Mouse (Mus musculus) neural tube, embryonic 12.5 days (tissue): ENCODE measurements around the gene Bahcc1. TPM values are rescaled to one million over a fixed set of nuclear protein-coding genes. Genes with fewer than 3 reads are reported as not detected.

Source experiments
- ATAC-seq: fragments of 200-750 bp; cut with Nextera tagmentation; 2 replicates; pipeline ENCODE4 v1.8.0; 2017; ENCODE audit warnings: low read depth, mild to moderate bottlenecking, moderate TSS enrichment, moderate library complexity; ENCODE audit not compliant: low FRiP score
- H3K27ac ChIP-seq: fragments of 300-500 bp; sonication (generic); 2 replicates; pipeline ENCODE4 v1.5.1; 2016
- H3K27me3 ChIP-seq: fragments of 300-500 bp; sonication (generic); replicated peaks from 2 replicates; pipeline ENCODE4 v1.6.1; 2016; ENCODE audit warnings: mild to moderate bottlenecking
- H3K36me3 ChIP-seq: fragments of 300-500 bp; sonication (generic); 2 replicates; pipeline ENCODE4 v1.6.1; 2016; ENCODE audit warnings: mild to moderate bottlenecking
- H3K4me1 ChIP-seq: fragments of 300-500 bp; sonication (generic); 2 replicates; pipeline ENCODE4 v1.6.1; 2016
- H3K4me2 ChIP-seq: fragments of 300-500 bp; sonication (generic); replicated peaks from 2 replicates; pipeline ENCODE4 v1.6.1; 2016; ENCODE audit warnings: mild to moderate bottlenecking
- H3K4me3 ChIP-seq: fragments of 300-500 bp; sonication (generic); 2 replicates; pipeline ENCODE4 v1.5.1; 2016
- H3K9ac ChIP-seq: fragments of 300-500 bp; sonication (generic); 2 replicates; pipeline ENCODE4 v1.6.1; 2016; ENCODE audit warnings: mild to moderate bottlenecking
- H3K9me3 ChIP-seq: fragments of 300-500 bp; sonication (generic); 2 replicates; pipeline ENCODE4 v1.6.1; 2016; ENCODE audit warnings: mild to moderate bottlenecking
- WGBS: fragments of 180-500 bp; shearing (Covaris S2); methylation state at CpG from one replicate; pipeline ENCODE4 v1.1.7; 2016; 5-methylcytosine and 5-hydroxymethylcytosine counted together
- polyA plus RNA-seq: library from polyadenylated mRNA; unstranded; fragments of >200 nt; fragmentation: Nextera tagmentation; extraction: Ambion mirVana; gene quantifications from 2 replicates; pipeline ENCODE4 v1.2.1, GENCODE M21; 2016

Gene Bahcc1
- polyA plus RNA-seq, 1 experiment from 2014 or later = 21.6 TPM

GRCm38 (mm10) chr11:120225256-120226195 is 7.2 kb upstream of the Bahcc1 start:
- ATAC-seq = peak; percentile 49
- Histone ChIP-seq H3K4me3 (peak overlapping the region; percentile 15), H3K27me3 (no peaks in the 10 kb centered on the region), H3K27ac (peak overlapping the region; percentile 89), H3K9ac (peak overlapping the region; percentile 60), H3K4me1 (peaks cover 83% of the 10 kb centered on the region), H3K9me3 (no peaks in the 10 kb centered on the region), H3K4me2 (peak overlapping the region; percentile 78), H3K36me3 (no peaks in the 10 kb centered on the region)
- WGBS = 4% methylated on average over 36 of the region's 36 CpGs

- Histone ChIP-seq H3K9me3 (no peaks in the 10 kb centered on the region), H3K4me3 (no peak overlapping the region), H3K36me3 (no peaks in the 10 kb centered on the region), H3K4me1 (peaks cover 74% of the 10 kb centered on the region), H3K4me2 (peak overlapping the region; percentile 78), H3K27me3 (no peaks in the 10 kb centered on the region), H3K27ac (peak overlapping the region; percentile 53; the same call in 1 of the 2 replicates), H3K9ac (peak overlapping the region; percentile 100)
- WGBS = 67% methylated on average over 12 of the region's 12 CpGs
- no peak for ATAC-seq
These were observed 6.1 kb upstream of the Bahcc1 start for GRCm38 (mm10) chr11:120226421-120227280.

- no peaks in the 10 kb centered on the region for H3K9me3 ChIP-seq
- peak overlapping the region; percentile 5; the same call in 1 of the 2 replicates for H3K4me3 ChIP-seq
- H3K27me3 ChIP-seq = no peaks in the 10 kb centered on the region
- H3K4me1 ChIP-seq = peaks cover 82% of the 10 kb centered on the region
- H3K4me2 ChIP-seq = peak overlapping the region; percentile 78
- 29% methylated on average over 8 of the region's 8 CpGs for WGBS
- H3K36me3 ChIP-seq = no peaks in the 10 kb centered on the region
- H3K9ac ChIP-seq = peak overlapping the region; percentile 100
- no peak for ATAC-seq
- peak overlapping the region; percentile 75; the same call in 1 of the 2 replicates for H3K27ac ChIP-seq
These were observed 5.1 kb upstream of the Bahcc1 start for GRCm38 (mm10) chr11:120227571-120228051.

GRCm38 (mm10) chr11:120228116-120228890 is 4.4 kb upstream of the Bahcc1 start:
- no peaks in the 10 kb centered on the region for H3K27me3 ChIP-seq
- H3K4me2 ChIP-seq = peak overlapping the region; percentile 78
- WGBS = 45% methylated on average over 9 of the region's 9 CpGs
- H3K4me1 ChIP-seq = peaks cover 76% of the 10 kb centered on the region
- no peak for ATAC-seq
- peak overlapping the region; percentile 91 for H3K4me3 ChIP-seq
- no peaks in the 10 kb centered on the region for H3K36me3 ChIP-seq
- H3K27ac ChIP-seq = peak overlapping the region; percentile 75
- H3K9me3 ChIP-seq = no peaks in the 10 kb centered on the region
- H3K9ac ChIP-seq = peak overlapping the region; percentile 100

GRCm38 (mm10) chr11:120228911-120229437 is 3.8 kb upstream of the Bahcc1 start:
- H3K36me3 ChIP-seq = no peaks in the 10 kb centered on the region
- H3K4me3 ChIP-seq = peak overlapping the region; percentile 91
- peaks cover 70% of the 10 kb centered on the region for H3K4me1 ChIP-seq
- WGBS = 12% methylated on average over 7 of the region's 7 CpGs
- H3K27me3 ChIP-seq = no peaks in the 10 kb centered on the region
- H3K9ac ChIP-seq = peak overlapping the region; percentile 100
- H3K27ac ChIP-seq = peak overlapping the region; percentile 75
- peak overlapping the region; percentile 78 for H3K4me2 ChIP-seq
- ATAC-seq = no peak
- H3K9me3 ChIP-seq = no peaks in the 10 kb centered on the region

GRCm38 (mm10) chr11:120229861-120230751 is 2.6 kb upstream of the Bahcc1 start:
- Histone ChIP-seq H3K9me3 (no peaks in the 10 kb centered on the region), H3K4me1 (peaks cover 58% of the 10 kb centered on the region), H3K9ac (peak overlapping the region; percentile 100), H3K4me2 (peak overlapping the region; percentile 78), H3K4me3 (peak overlapping the region; percentile 91), H3K27me3 (no peaks in the 10 kb centered on the region), H3K27ac (peak overlapping the region; percentile 75), H3K36me3 (no peaks in the 10 kb centered on the region)
- no peak for ATAC-seq
- WGBS = 1% methylated on average over 42 of the region's 42 CpGs

- peaks cover 50% of the 10 kb centered on the region for H3K4me1 ChIP-seq
These were observed 1.8 kb upstream of the Bahcc1 start for GRCm38 (mm10) chr11:120230841-120231370.

GRCm38 (mm10) chr11:120231379-120231778 is 1.4 kb upstream of the Bahcc1 start:
- no peaks in the 10 kb centered on the region for H3K9me3 ChIP-seq
- H3K27ac ChIP-seq = peak overlapping the region; percentile 98
- ATAC-seq = peak; percentile 57
- peak overlapping the region; percentile 100 for H3K9ac ChIP-seq
- H3K27me3 ChIP-seq = no peaks in the 10 kb centered on the region
- H3K36me3 ChIP-seq = no peaks in the 10 kb centered on the region
- peak overlapping the region; percentile 91 for H3K4me3 ChIP-seq
- WGBS = 1% methylated on average over 27 of the region's 27 CpGs
- H3K4me1 ChIP-seq = peaks cover 46% of the 10 kb centered on the region
- peak overlapping the region; percentile 78 for H3K4me2 ChIP-seq

More at GRCm38 (mm10) chr11:120230841-120231370, 1.8 kb upstream of the Bahcc1 start:
- peak overlapping the region; percentile 98 for H3K27ac ChIP-seq
- H3K9me3 ChIP-seq = no peaks in the 10 kb centered on the region
- no peaks in the 10 kb centered on the region for H3K27me3 ChIP-seq
- no peaks in the 10 kb centered on the region for H3K36me3 ChIP-seq
- peak overlapping the region; percentile 91 for H3K4me3 ChIP-seq
- peak overlapping the region; percentile 100 for H3K9ac ChIP-seq
- ATAC-seq = peak; percentile 5; the same call in 1 of the 2 replicates
- H3K4me2 ChIP-seq = peak overlapping the region; percentile 78
- WGBS = under 1% methylated on average over 58 of the region's 58 CpGs

GRCm38 (mm10) chr11:120233441-120234135 is 841 bp downstream of the Bahcc1 start:
- Histone ChIP-seq H3K4me3 (peak overlapping the region; percentile 97), H3K27me3 (no peaks in the 10 kb centered on the region), H3K9me3 (no peaks in the 10 kb centered on the region), H3K27ac (peak overlapping the region; percentile 93), H3K4me2 (peak overlapping the region; percentile 98), H3K9ac (peak overlapping the region; percentile 100), H3K36me3 (peaks cover 8% of the 10 kb centered on the region), H3K4me1 (peaks cover 28% of the 10 kb centered on the region)
- under 1% methylated on average over 51 of the region's 51 CpGs for WGBS
- no peak for ATAC-seq
